Mouse (Mus musculus) midbrain, postnatal 0 days (tissue): Measurements from ENCODE around the gene Scgb2b12. TPM values are rescaled to one million over a fixed set of nuclear protein-coding genes. Genes with fewer than 3 reads are reported as not detected.
"Not testable (repeated sequence)": the region's sequence is repeated elsewhere in the genome, so short reads cannot be mapped to it uniquely, and the experiment has no call there.

Experiments used
- ATAC-seq: fragments of 200-750 bp; cut with Nextera tagmentation; 2 replicates; pipeline ENCODE4 v1.8.0; 2017; ENCODE audit warnings: moderate number of reproducible peaks, mild to moderate bottlenecking, moderate TSS enrichment, moderate library complexity; ENCODE audit not compliant: low FRiP score
- DNase-seq: peaks from one replicate; pipeline ENCODE4 v3.0.0-alpha.2; 2015; ENCODE audit warnings: low spot score
- H3K27ac ChIP-seq: fragments of 300-500 bp; sonication (generic); 2 replicates; pipeline ENCODE4 v1.5.1; 2014; ENCODE audit warnings: low read depth, mild to moderate bottlenecking, low read length, mixed read lengths
- H3K27me3 ChIP-seq: fragments of 300-500 bp; sonication (generic); 2 replicates; pipeline ENCODE4 v1.6.1; 2014; ENCODE audit warnings: low read length, control low read depth, mixed read lengths; ENCODE audit not compliant: insufficient read depth
- H3K36me3 ChIP-seq: fragments of 300-500 bp; sonication (generic); 2 replicates; pipeline ENCODE4 v1.6.1; 2014; ENCODE audit warnings: low read length, control low read depth, mixed read lengths; ENCODE audit not compliant: insufficient read depth
- H3K4me1 ChIP-seq: fragments of 300-500 bp; sonication (generic); 2 replicates; pipeline ENCODE4 v1.6.1; 2014; ENCODE audit warnings: mild to moderate bottlenecking, control low read depth, antibody characterized with exemption, low read length, mixed read lengths; ENCODE audit not compliant: insufficient read depth
- H3K4me2 ChIP-seq: fragments of 300-500 bp; sonication (generic); 2 replicates; pipeline ENCODE4 v1.6.1; 2014; ENCODE audit warnings: low read depth, mild to moderate bottlenecking, low read length, mixed read lengths; ENCODE audit not compliant: poor library complexity, severe bottlenecking
- H3K4me3 ChIP-seq: fragments of 300-500 bp; sonication (generic); 2 replicates; pipeline ENCODE4 v1.5.1; 2014; ENCODE audit warnings: low read depth, mild to moderate bottlenecking, low read length, moderate library complexity
- H3K9ac ChIP-seq: fragments of 300-500 bp; sonication (generic); replicated peaks from 2 replicates; pipeline ENCODE4 v1.6.1; 2014; ENCODE audit warnings: mild to moderate bottlenecking, low read length, moderate library complexity, mixed read lengths; ENCODE audit not compliant: poor library complexity, severe bottlenecking
- H3K9me3 ChIP-seq: fragments of 300-500 bp; sonication (generic); 2 replicates; pipeline ENCODE4 v1.6.1; 2016; ENCODE audit warnings: low read length, control low read depth
- WGBS: fragments of 180-500 bp; shearing (Covaris S2); extraction: QIAGEN DNeasy Blood & Tissue Kit; methylation state at CpG from one replicate; pipeline ENCODE4 v1.1.7; 2014; 5-methylcytosine and 5-hydroxymethylcytosine counted together
- polyA plus RNA-seq: library from polyadenylated mRNA; unstranded; fragments of >200 nt; fragmentation: Nextera tagmentation; extraction: Ambion mirVana; gene quantifications from 2 replicates; pipeline ENCODE4 v1.2.1, GENCODE M21; 2015
- total RNA-seq: library from RNA; depleted of rRNA; stranded (reverse); fragments of >200 nt; gene quantifications from 2 replicates; pipeline ENCODE4 v1.2.3, GENCODE M21; 2014; rRNA removed

The Scgb2b12 gene
- total RNA-seq (not detected in 2 replicates), polyA plus RNA-seq (not detected in 2 replicates)

- not testable (repeated sequence) for H3K4me3 ChIP-seq, H3K4me1 ChIP-seq, H3K9ac ChIP-seq, H3K36me3 ChIP-seq, ATAC-seq, H3K27ac ChIP-seq, H3K27me3 ChIP-seq, H3K4me2 ChIP-seq, DNase-seq, H3K9me3 ChIP-seq
- 80% methylated on average over 1 of the region's 1 CpGs for WGBS
Observed at GRCm38 (mm10) chr7:32327145-32327544, at the start of gene Scgb2b12. Gene Scgb2b12 (minus strand): TSS chr7:32327245.

GRCm38 (mm10) chr7:32333882-32334281, 6.8 kb upstream of the Scgb2b12 start, which contains the start of gene Scgb1b12:
Gene Scgb1b12 (plus strand): TSS chr7:32334182.
- not testable (repeated sequence) for DNase-seq, H3K36me3 ChIP-seq, ATAC-seq, H3K4me1 ChIP-seq, H3K9ac ChIP-seq, H3K4me2 ChIP-seq, H3K27me3 ChIP-seq, H3K4me3 ChIP-seq, H3K27ac ChIP-seq, H3K9me3 ChIP-seq
- 72% methylated on average over 2 of the region's 3 CpGs for WGBS

Other genes starting within 250 kb of the Scgb2b12 start
- not detected in 2 replicates for gene Scgb1b10, start 226.4 kb downstream of the Scgb2b12 start, total RNA-seq
- gene Scgb1b10, start 226.4 kb downstream of the Scgb2b12 start, polyA plus RNA-seq: not detected in 2 replicates
- gene Scgb2b11, start 116.1 kb downstream of the Scgb2b12 start, total RNA-seq: not detected in 2 replicates
- not detected in 2 replicates for gene Scgb2b11, start 116.1 kb downstream of the Scgb2b12 start, polyA plus RNA-seq
- not detected in 2 replicates for gene Scgb1b11, start 104.4 kb downstream of the Scgb2b12 start, total RNA-seq
- not detected in 2 replicates for gene Scgb1b11, start 104.4 kb downstream of the Scgb2b12 start, polyA plus RNA-seq
- not detected in 2 replicates for gene Scgb1b12, start 6.9 kb upstream of the Scgb2b12 start, total RNA-seq
- not detected in 2 replicates for gene Scgb1b12, start 6.9 kb upstream of the Scgb2b12 start, polyA plus RNA-seq
- not detected in 2 replicates for gene Scgb1b29, start 114.3 kb upstream of the Scgb2b12 start, total RNA-seq
- gene Scgb1b29, start 114.3 kb upstream of the Scgb2b12 start, polyA plus RNA-seq: not detected in 2 replicates